Mouse (Mus musculus) T-cell, adult 2 months (primary cell): ENCODE data around the gene Itgb3bp.

Experiments used
- DNase-seq: peaks from one replicate; pipeline ENCODE4 v3.0.0; 2022; ENCODE audit warnings: low spot score

The Itgb3bp gene

GRCm38 (mm10) chr4:99724331-99724730 lies 205.3 kb downstream of the Itgb3bp start:
- no peak for DNase-seq

GRCm38 (mm10) chr4:99717905-99718304 lies 211.7 kb downstream of the Itgb3bp start:
- no peak for DNase-seq

- no peak for DNase-seq
These were observed 213.7 kb downstream of the Itgb3bp start for GRCm38 (mm10) chr4:99715783-99716416.
